Mouse (Mus musculus): ENCODE results near the gene Sept10.

Gene Sept10

GRCm38 (mm10) chr10:59221473-59222270 is at the start of gene Sept10, which contains the start of gene Sowahc:
Sept10 (minus strand) TSS chr10:59221847.
Sowahc (plus strand) TSS chr10:59221953.
- no peak for DNase-seq (ENCODE audit: low read depth)

GRCm38 (mm10) chr10:59268754-59269153 is 47.1 kb upstream of the Sept10 start:
- DNase-seq (ENCODE audit: low read depth) = no peak

DNA sequence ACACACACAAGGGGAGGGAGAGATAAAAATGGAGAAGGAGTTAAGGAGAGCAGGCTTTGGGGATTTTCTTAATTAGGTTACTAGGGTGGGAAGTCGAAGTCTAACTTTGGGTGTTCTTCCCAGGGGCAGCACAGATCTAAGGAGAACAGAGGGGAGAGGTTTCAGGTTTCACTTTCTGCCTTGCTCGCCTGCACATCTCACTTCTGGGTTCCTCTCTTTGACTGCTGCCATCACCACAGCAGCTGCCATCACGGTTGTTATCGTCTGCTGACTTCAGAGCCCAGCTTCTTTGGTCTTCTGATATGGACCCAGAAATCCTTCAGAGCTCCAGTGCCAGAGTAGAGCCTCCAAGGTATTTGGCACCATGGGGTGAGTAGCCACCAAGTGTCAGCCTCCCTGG is 46.5 kb upstream of the Sept10 start:
- no peak for DNase-seq (ENCODE audit: low read depth)

DNA sequence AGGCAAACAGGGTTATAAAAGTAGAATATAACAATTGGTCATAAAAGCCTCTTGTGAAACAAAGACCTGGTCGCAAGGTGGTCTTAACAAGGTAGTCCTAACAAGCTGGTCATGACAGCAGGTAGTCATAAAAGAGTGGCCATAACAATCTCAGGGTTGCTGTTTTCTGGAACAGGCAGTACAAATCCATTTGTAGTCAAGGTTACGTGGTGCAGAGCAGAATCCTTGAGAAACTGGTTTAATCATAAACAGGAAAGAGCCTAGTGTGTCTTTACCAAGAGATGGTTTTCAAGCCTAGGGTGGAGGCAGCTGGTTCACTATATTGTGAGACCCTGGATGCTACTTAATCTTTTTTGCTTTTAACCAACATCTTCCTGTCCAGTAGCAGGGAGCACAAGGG is 45.6 kb upstream of the Sept10 start:
- DNase-seq (ENCODE audit: low read depth) = no peak

- DNase-seq (ENCODE audit: low read depth) = peak; percentile 18
Observed at GRCm38 (mm10) chr10:59266097-59266496, 44.5 kb upstream of the Sept10 start.

DNA sequence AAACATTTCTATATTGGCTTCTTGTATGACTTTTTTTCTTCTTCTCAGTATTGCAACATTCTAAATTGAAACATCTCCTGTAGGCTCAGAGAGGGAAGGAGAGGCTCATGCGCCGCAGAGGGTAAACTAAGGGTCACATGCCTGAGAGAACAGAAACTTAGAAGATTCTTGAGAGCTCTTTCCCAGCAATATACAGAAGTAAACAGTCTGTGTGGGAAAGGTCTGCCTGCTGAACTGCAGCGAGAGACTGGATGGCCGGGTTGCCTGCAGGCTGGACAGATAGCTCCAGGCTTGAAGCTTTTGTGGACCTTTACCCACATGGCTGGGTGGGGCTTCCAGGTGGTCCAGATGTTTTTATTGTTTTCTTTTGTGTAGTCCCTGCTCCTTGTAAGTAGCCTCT is 44.0 kb upstream of the Sept10 start:
- peak; percentile 42 for DNase-seq (ENCODE audit: low read depth)

DNA sequence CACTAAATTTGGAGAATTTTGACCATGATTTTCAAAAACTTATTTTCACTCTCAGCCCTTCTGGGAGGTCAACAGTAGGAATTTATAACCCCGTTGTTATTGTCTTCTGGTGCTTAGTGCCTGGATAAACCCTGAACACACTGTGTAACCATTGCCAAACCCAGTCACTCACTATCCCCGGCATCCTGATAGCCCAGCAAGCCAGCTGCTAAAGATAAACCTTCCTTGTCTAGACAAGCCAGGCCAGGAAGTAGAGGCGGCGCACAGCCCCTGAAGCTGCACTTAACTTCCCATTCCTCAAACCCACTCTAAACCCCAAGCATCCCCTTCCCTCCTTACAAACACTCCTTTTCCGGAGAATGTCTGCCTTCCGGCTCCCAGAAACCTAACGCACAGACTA is 43.4 kb upstream of the Sept10 start:
- peak; percentile 39 for DNase-seq (ENCODE audit: low read depth)

DNA sequence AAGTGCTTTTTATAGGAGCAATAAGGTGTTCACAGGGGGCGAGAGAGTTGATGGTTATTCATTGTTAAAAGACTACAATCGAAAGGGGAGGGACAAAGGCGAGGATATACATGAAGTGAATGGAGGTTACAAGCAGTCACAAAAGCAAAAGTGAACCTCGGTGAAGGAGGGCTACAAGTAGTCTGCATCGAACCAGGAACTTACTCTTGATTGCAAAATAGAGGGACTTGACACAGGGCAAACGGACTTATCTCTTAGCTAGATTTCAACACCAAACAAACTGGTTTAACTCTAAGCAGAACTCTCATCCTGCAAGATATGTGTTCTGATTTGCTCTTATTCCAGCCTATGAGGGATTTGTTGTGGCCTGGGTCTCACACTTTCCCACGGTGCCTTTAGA is 41.3 kb upstream of the Sept10 start:
- DNase-seq (ENCODE audit: low read depth) = peak; percentile 42

DNA sequence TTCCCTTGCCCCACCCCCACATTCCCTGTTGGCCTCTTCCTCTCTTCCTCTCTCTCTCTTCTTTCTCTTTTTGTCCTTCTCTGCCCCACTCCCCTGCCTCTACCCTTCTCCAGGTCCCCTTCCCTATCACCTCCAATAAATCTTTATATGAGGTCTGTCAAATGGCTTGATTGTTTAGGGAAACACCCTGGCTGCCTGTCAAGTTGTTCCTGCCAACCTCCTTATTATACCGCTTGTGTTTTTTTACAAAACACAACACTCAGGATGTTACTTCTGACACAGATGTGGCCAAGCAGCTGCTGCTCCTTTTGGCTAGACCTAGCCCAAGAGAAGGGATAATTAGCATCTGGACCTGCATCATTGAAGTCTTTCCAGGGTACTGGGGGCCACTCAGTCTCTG is 40.4 kb upstream of the Sept10 start:
- DNase-seq (ENCODE audit: low read depth) = no peak

- no peak for DNase-seq (ENCODE audit: low read depth)
Observed at GRCm38 (mm10) chr10:59261603-59262002, 40.0 kb upstream of the Sept10 start.

DNA sequence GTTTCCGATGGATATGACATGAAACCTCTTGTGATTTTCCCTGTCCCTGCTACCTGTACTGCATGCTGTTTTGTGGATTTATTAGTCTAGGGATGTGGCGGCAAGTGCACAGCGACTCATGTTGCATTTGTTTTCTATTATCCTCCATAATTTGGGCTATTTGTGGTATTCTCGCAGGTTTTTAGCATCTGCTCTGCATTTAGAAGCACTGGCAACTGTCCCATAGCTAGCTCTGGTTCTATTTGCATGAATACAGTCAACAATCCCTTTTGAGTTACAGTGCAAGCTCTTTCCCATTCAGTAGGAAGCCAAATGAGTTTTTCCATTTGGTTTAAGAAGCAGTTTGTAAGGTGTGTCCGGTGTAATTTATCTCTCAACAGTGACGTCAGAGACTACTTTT is 37.9 kb upstream of the Sept10 start:
- DNase-seq (ENCODE audit: low read depth) = no peak

DNA sequence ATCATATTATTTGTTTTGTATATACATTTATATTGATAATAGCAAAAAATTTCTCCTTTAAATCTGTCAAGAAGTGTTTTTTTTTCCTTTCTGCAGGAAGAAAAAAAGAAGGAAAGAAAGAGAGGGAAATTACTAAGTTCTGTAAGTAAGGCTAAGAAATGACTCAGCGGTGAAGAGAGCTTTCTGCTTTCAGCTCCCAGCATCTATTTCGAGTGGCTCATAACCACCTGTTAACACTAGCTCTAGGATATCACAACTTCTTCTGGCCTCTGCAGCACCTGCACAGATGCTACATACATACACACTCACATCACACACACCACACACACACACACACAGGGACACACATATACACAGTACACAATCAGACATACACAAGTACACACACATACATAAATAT is 34.9 kb upstream of the Sept10 start:
- no peak for DNase-seq (ENCODE audit: low read depth)

- no peak for DNase-seq (ENCODE audit: low read depth)
Observed at GRCm38 (mm10) chr10:59253541-59254079, 32.0 kb upstream of the Sept10 start.

DNA sequence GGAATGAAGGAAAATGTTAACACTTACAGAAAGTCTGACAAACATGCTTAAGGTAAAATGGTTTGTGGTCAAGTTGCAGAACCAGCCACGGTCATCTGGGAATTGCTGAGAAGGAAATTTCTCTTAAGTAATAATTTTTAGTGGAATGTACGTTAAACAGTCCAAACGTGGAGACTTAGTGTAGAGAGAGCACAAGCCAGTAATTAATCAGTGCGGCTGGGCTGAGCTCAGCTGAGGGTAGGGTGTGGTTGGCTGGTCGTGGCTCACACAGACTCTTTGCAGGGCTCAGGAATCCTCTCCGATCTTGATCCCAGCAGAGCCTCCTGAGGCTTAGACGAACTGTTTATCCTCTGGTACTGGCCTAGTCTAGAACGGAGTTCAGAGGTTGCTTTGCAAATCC is 30.7 kb upstream of the Sept10 start:
- no peak for DNase-seq (ENCODE audit: low read depth)

- DNase-seq (ENCODE audit: low read depth) = no peak
Observed at GRCm38 (mm10) chr10:59251980-59252379, 30.3 kb upstream of the Sept10 start.

GRCm38 (mm10) chr10:59250679-59251078 is 29.0 kb upstream of the Sept10 start:
- DNase-seq (ENCODE audit: low read depth) = peak; percentile 40

DNA sequence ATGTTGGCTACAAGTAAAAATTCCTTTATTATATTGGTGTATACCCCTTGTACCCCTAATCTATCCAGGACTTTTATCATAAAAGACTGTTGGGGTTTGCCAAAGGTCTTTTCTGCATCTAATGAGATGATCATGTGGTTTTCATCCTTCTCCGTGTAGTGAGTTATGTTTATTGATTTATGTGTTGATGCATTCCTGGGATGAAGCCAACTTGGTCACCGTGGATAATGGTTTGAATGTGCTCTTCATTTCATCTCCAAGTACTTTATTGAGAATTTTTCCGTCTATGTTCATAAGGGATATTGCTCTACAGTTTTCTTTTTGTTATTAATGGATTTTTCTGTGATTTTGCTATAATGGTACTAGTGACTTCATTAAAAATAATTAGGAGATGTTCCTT is 27.9 kb upstream of the Sept10 start:
- no peak for DNase-seq (ENCODE audit: low read depth)

- peak; percentile 10 for DNase-seq (ENCODE audit: low read depth)
Observed at GRCm38 (mm10) chr10:59241141-59241541, 19.5 kb upstream of the Sept10 start.

DNA sequence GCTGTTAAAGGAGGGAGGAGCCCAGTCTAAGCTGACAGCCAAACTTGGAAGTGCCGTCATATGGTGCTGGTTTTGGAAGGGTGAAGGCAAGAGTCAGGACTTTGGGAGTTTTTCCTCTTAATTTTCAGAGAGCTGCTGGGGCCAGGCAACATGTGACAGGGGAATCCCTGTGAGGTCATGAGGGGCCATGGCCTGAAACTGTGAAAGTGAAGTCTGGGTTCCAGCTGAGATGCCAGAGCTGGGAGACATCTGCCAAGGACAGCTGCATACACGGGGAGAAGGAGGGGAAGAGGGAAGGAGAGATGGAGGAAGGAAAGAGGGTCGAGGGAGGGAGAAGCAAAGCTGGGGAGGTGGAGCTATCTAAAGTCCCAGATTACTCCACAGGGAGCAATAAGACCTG is 16.1 kb upstream of the Sept10 start:
- no peak for DNase-seq (ENCODE audit: low read depth)

DNA sequence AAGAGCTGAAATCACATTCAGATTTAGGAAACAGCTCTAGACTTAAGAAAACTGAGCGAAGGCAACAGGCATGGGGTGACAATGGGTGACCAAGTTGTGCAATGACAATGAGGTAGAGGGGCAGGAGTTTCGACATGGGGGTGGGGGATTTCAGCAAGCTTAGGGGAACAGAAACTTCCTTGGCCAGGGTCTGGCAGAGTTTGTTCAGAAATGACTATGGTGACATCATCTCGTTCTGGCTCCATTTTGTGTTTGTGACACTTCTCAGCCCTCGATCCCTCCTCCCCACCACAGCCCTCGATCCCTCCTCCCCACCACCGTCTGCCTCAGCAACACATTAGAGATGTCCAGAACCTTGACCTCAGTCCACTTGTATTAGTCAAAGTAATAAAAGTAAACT is 14.8 kb upstream of the Sept10 start:
- peak; percentile 9 for DNase-seq (ENCODE audit: low read depth)

GRCm38 (mm10) chr10:59235847-59236246 is 14.2 kb upstream of the Sept10 start:
- DNase-seq (ENCODE audit: low read depth) = no peak

- DNase-seq (ENCODE audit: low read depth) = no peak
Observed at GRCm38 (mm10) chr10:59235227-59235626, 13.6 kb upstream of the Sept10 start.

- no peak for DNase-seq (ENCODE audit: low read depth)
Observed at GRCm38 (mm10) chr10:59229205-59229820, 7.7 kb upstream of the Sept10 start.
